Comparison of ENCODE assay signal across 16 mouse cellular contexts in the genomic region with DNA sequence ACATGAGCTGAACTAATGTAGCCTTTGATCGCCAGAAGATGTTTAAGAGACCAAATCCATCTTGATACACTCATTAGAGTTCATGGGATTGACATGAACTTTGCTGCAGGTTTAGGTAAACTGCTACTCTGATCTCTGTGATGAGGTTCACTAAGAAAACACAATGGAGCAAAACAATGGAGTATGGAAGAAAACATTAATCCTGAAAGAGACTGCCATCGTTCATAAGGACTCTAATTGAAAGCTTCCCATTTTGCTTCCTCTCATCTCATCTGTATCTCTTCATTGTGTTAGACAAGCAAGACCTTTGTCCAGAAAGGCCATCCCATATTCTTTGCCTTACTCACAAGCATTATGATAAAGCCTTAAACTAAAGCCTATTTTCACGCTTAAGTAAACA.
"Had no signal": no experiment of that assay in that cellular context is flagged by ENCODE, and none has a peak within 500 bp of the region (broad histone marks: within the 10 kb centered on the region; RNA-seq: fewer than 3 reads in every experiment).

No protein-coding gene starts in this region.

- DNase-seq: gastrocnemius, postnatal 14 days; gastrocnemius, postnatal 36 days; heart, adult 11 months; heart, adult 2 months; heart, postnatal 14 days; heart, postnatal 36 days; kidney, adult 11 months; kidney, adult 2 months; kidney, adult 9 months; kidney, postnatal 14 days; kidney, postnatal 36 days; layer of hippocampus, adult 9-11 months; layer of hippocampus, postnatal 36 days; left cerebral cortex, postnatal 4 days; liver; liver, embryonic 13.5 days had no signal
